Mouse (Mus musculus) E14TG2a.4 (cell line): Measurements from ENCODE around the gene Ggact.

Source experiments
- CTCF ChIP-seq: conservative IDR thresholded peaks from 2 replicates; pipeline ENCODE4 v1.5.1; 2014; ENCODE audit warnings: low read length
- NANOG ChIP-seq: IDR thresholded peaks from 2 replicates; pipeline ENCODE4 v1.6.1; 2014; ENCODE audit warnings: borderline replicate concordance, low read length, mixed read lengths
- POU5F1 ChIP-seq: IDR thresholded peaks from 2 replicates; pipeline ENCODE4 v1.6.1; 2014; ENCODE audit warnings: low read length, borderline replicate concordance

GRCm38 (mm10) chr14:122909368-122910091, 4.0 kb downstream of the Ggact start:
- TF ChIP-seq CTCF, result no peak
- no peak for TF ChIP-seq POU5F1
- TF ChIP-seq NANOG, result no peak
